Mouse (Mus musculus): ENCODE measurements around the gene Pcsk1n.
"Not testable (repeated sequence)": the region's sequence is repeated elsewhere in the genome, so short reads cannot be mapped to it uniquely, and the experiment has no call there.

Pcsk1n gene

GRCm38 (mm10) chrX:7919601-7920383 is at the start of gene Pcsk1n:
Pcsk1n (plus strand) TSS chrX:7919822.
- peak; percentile 69 for DNase-seq

DNA sequence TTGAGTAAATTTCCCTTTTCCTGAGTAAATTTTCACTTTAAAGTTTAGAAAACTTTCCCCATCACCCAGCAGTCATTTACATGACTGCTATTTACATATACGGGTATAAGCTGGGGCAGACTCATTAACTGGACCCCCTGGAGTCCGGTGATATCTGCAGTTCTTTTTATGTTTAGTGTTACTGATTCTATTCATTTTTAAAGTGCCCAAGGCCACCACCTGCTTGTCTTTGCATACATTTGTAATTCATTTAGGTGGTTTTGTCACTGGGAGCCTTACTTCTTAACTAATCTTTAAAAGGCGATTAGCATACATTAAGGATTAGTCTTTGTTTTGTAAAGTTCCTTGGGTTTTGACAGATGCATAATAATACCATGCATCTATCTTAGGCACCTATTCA is 49.8 kb upstream of the Pcsk1n start:
- no peak for DNase-seq

DNA sequence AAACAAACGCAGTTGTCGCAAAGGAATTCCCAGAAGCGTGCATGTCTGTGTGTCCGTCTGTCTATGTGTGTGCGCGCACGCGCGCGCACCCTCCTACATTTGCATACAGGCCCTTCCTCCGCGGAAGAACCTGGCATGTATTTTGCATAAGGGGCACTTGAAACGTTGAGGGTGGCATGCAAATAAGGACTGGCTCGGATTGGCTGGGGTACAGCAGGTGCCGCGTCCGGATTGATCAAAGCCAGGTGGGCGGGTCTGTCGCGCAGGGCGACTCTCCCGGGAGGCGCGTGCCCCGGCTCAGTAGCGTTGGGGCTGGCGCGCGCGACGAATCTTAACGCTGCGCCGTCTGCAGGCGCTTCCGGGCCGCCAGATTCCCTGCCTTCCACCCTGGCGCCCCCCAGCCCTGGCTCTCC is 41.6 kb upstream of the Pcsk1n start, which contains the start of gene Pim2:
Gene Pim2, plus strand, starts transcription at position 256 of the 413 bp plus-strand sequence.
- DNase-seq, result peak; percentile 94

- peak; percentile 70 for DNase-seq
Observed at GRCm38 (mm10) chrX:7878495-7878894, 41.1 kb upstream of the Pcsk1n start.

- peak; percentile 85 for DNase-seq
Observed at GRCm38 (mm10) chrX:7879819-7880218, 39.8 kb upstream of the Pcsk1n start.

DNA sequence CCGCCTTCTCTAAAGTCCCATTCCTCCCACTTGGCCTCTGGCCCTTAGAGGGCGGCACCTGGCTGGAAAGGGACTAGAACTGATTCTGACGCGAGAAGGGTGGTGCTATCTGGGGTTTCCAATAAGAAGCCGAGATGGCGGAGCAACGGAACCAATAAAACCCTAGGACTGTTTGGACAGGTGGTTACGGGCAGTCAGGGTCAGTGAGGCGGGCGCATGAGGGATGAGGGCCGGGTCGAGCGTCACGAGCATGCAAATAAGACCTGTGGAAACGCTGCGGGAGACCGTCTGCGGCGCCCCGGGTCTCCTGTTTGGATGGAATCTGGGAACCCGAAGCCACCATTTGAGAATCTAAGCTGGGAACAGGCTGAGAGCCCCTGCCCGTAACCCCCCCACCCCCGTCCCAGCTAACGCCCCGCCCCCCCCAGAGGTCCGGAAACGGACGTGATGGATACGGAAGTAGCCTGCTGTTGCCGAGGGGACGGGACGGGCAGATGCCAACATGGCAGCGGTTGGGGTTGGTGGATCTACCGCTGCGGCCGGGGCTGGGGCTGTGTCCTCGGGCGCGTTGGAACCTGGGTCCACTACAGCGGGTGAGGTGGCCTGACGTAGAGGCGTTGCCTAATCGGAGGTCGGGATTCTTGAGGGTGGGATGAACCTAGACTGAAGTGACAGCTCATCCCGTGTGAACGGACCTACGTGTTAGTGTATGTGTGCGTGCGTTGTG is 35.6 kb upstream of the Pcsk1n start, which contains the start of gene Slc35a2:
Gene Slc35a2, plus strand, starts transcription at position 188 of the 727 bp plus-strand sequence.
- peak; percentile 90 for DNase-seq

- no peak for DNase-seq
Observed at GRCm38 (mm10) chrX:7898211-7898610, 21.4 kb upstream of the Pcsk1n start.

DNA sequence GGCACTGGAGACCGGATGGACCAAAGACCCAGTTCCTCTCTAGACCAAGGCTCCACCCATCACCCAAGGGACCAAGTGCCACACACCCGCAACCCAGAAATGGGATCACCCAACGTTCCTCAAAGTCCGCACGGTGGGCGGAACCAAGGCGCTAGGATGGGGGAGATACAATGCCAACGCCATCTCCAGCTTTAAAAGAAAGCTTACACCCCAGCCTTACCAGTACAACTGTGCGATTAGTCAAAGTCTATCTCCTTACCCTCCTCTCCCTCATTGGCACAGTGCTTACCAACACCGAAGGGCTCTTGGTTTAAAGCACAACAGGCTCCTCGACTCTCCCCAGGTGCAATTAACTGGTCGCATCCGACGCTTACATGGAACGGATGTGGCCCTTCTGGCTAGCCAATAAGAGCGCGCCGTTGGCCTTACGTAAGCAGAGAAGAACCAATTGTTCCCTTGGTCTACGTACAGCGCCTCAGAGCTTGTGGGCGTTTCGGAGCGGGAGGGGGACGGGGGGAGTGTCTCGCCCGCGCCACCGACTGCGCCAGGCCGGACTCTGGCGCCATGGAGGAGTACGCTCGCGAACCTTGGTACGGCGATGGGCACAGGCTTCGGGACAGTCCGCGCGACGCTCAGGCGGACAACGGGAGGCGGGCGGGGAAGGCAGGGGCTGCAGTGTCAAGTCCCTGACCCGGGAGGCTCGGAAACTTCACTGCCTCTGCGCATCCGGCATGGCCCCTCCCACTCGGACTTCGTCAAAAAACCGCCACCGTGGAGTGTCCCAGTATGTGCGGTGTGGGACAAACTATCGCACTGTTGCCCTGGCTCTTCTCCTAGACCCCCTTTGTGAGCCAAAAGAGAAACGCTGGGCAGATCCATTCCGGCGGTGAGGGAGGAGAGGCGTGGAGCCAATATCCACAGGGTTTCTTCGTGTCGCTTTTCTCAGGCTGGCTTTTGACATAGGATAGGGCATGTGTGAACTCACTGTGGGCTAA is 20.4 kb upstream of the Pcsk1n start, which contains the start of the genes Pqbp1 and Timm17b:
Gene Pqbp1, minus strand, starts transcription at position 390 of the 995 bp plus-strand sequence.
Gene Timm17b, plus strand, starts transcription at position 478 of the 995 bp plus-strand sequence.
- peak; percentile 93 for DNase-seq

GRCm38 (mm10) chrX:7904441-7904840 is 15.2 kb upstream of the Pcsk1n start:
- DNase-seq, result no peak

- DNase-seq, result no peak
Observed at GRCm38 (mm10) chrX:7907735-7908134, 11.9 kb upstream of the Pcsk1n start, which contains the start of gene Gm10491. Gm10491 (minus strand) TSS chrX:7907835.

- not testable (repeated sequence) for DNase-seq
Observed at GRCm38 (mm10) chrX:7909242-7909641, 10.4 kb upstream of the Pcsk1n start, which contains the start of gene Gm10490. Gm10490 (plus strand) TSS chrX:7909542.

GRCm38 (mm10) chrX:7910473-7910872 is 9.1 kb upstream of the Pcsk1n start:
- DNase-seq, result no peak

DNA sequence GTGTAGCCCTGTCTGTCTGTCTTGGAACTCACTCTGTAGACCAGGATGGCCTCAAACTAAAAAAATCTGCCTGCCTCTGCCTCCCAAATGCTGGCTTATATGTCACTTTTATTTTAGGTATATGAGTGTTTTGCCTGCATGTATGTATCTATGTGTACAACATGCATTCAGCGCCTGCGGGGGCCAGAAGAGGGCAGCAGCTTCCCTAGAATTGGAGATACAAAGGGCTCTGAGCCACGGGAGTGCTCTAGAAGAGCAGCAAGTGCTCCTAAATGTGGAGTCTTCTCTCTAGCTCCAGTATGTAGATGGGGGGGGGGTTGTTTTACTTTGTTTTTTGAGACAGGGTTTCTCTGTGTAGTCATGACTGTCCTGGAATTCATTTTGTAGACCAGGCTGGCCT is 4.0 kb upstream of the Pcsk1n start:
- DNase-seq, result not testable (repeated sequence)

GRCm38 (mm10) chrX:7917960-7918359 is 1.7 kb upstream of the Pcsk1n start:
- DNase-seq, result not testable (repeated sequence)

DNA sequence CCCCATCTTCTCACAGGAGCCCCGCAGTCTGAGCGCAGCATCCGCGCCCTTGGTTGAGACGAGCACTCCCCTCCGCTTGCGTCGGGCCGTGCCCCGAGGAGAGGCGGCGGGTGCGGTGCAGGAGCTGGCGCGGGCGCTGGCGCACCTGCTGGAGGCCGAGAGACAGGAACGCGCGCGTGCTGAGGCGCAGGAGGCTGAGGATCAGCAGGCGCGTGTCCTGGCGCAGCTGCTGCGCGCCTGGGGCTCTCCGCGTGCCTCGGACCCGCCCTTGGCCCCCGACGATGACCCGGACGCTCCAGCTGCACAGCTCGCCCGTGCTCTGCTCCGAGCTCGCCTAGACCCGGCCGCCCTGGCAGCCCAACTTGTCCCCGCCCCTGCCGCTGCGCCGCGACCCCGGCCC is 2.4 kb downstream of the Pcsk1n start:
- peak; percentile 36 for DNase-seq

GRCm38 (mm10) chrX:7926266-7926665 is 6.6 kb downstream of the Pcsk1n start:
- DNase-seq, result no peak

GRCm38 (mm10) chrX:7927116-7927515 is 7.5 kb downstream of the Pcsk1n start:
- no peak for DNase-seq

GRCm38 (mm10) chrX:7928270-7928790 is 8.7 kb downstream of the Pcsk1n start, which contains the start of gene Eras:
Eras (minus strand) TSS chrX:7928607.
- DNase-seq, result no peak

GRCm38 (mm10) chrX:7936874-7937273 is 17.3 kb downstream of the Pcsk1n start:
- no peak for DNase-seq

DNA sequence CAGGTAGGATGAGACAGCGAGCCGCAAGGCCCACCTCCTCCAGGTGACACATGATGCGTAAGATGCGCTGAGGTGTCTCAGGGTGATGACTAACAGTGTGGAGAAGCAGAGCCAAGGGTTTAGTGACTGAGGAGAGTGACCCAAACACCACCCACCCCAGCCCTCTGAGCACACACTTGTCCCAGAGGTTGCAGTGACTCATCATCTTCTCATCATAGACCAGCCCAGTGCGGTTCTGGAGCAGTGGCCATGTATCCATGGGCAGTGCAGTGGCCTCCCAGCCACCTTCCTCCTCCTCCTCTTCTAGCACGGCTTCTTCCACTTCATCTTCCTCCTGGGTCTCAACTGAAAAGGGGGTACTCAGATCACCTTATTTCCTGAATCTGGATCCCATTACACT is 18.0 kb downstream of the Pcsk1n start:
- no peak for DNase-seq

DNA sequence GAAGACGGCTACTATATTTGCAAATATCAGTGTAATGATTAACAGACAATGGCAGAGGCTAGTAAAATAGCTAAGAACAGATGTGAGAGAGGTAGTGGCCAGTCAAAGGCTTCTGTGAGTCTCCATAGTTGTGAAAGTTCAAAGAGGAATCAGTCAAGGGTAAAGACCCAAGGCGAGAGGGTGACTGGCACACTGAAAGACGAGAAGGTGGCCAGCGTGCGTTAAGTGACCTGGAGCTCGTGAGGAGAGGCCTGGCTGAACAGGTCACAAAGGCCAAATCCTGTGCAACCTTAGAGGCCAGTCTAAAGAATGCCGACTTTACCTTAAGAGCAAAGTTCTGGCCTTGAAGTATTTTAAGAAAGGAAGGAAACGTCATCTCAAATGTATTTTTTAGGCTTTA is 26.0 kb downstream of the Pcsk1n start:
- DNase-seq, result no peak
